Mouse (Mus musculus) MEL (cell line): ENCODE data around the gene Slc41a2.

Experiments used
- CTCF ChIP-seq, 3 experiments: IDR thresholded peaks in 2 of 3; conservative IDR thresholded peaks in 1 of 3; 2 replicates each; pipeline ENCODE4 v1.5.1; 2011 to 2012; ENCODE audit warnings: low read length in 3 of 3, low read depth in 2 of 3, mild to moderate bottlenecking in 2 of 3, improper control_type of control experiment in 1 of 3, inconsistent platforms in 1 of 3, mixed read lengths in 1 of 3, moderate library complexity in 1 of 3; ENCODE audit not compliant: control insufficient read depth in 1 of 3, insufficient read depth in 1 of 3, poor library complexity in 1 of 3, severe bottlenecking in 1 of 3
- MAX ChIP-seq: IDR thresholded peaks from 2 replicates; pipeline ENCODE4 v1.6.1; 2011; ENCODE audit warnings: low read length, improper control_type of control experiment
- TBP ChIP-seq: IDR thresholded peaks from 2 replicates; pipeline ENCODE4 v1.8.0; 2011; ENCODE audit warnings: low read depth, low read length, improper control_type of control experiment

GRCm38 (mm10) chr10:83297017-83297416 is 40.7 kb downstream of the Slc41a2 start:
- TF ChIP-seq CTCF (IDR thresholded peaks at IDR 0.05 in 2 of 3, conservative IDR thresholded peaks at IDR 0.05 in 1 of 3; ENCODE audit: control insufficient read depth in 1 of 3, insufficient read depth in 1 of 3, low read depth in 2 of 3, low read length in 3 of 3, poor library complexity in 1 of 3, severe bottlenecking in 1 of 3) (no peak), TBP (no peak), MAX (no peak)
